Mouse (Mus musculus) right cerebral cortex, postnatal 14 days (tissue): ENCODE measurements at regions not wholly inside any gene's neighbourhood (a gene's known extent, or its start where the extent isn't known, plus 50 kb on each side); places are given as distances from the start of the nearest gene placed in this dataset.
A peak's percentile ranks its signal among the peaks of the same experiment; 100 is the strongest.

ENCODE experiments used
- DNase-seq: peaks from one replicate; pipeline ENCODE4 v3.0.0; 2022

GRCm38 (mm10) chr2:9693351-9693750, 187.7 kb upstream of the 4930412O13Rik start:
- DNase-seq = no peak

GRCm38 (mm10) chr2:9694178-9694577, 186.9 kb upstream of the 4930412O13Rik start:
- DNase-seq = no peak

GRCm38 (mm10) chr2:9697591-9698345, 183.3 kb upstream of the 4930412O13Rik start:
- no peak for DNase-seq

GRCm38 (mm10) chr2:9704266-9704665, 176.8 kb upstream of the 4930412O13Rik start:
- no peak for DNase-seq

- DNase-seq = no peak
These were observed 171.6 kb upstream of the 4930412O13Rik start for GRCm38 (mm10) chr2:9709466-9709865.

- no peak for DNase-seq
These were observed 163.1 kb upstream of the 4930412O13Rik start for GRCm38 (mm10) chr2:9717904-9718303.

- DNase-seq = no peak
These were observed 147.8 kb upstream of the 4930412O13Rik start for GRCm38 (mm10) chr2:9733243-9733642.

GRCm38 (mm10) chr2:9744181-9744580, 136.9 kb upstream of the 4930412O13Rik start:
- no peak for DNase-seq

- no peak for DNase-seq
These were observed 130.9 kb upstream of the 4930412O13Rik start for GRCm38 (mm10) chr2:9749829-9750788.

GRCm38 (mm10) chr2:9753691-9754090, 127.4 kb upstream of the 4930412O13Rik start:
- no peak for DNase-seq

GRCm38 (mm10) chr2:9754153-9754552, 126.9 kb upstream of the 4930412O13Rik start:
- DNase-seq = no peak

- DNase-seq = peak; percentile 10
These were observed 123.2 kb upstream of the 4930412O13Rik start for GRCm38 (mm10) chr2:9757770-9758420.

- DNase-seq = no peak
These were observed 122.1 kb upstream of the 4930412O13Rik start for GRCm38 (mm10) chr2:9758983-9759382.

GRCm38 (mm10) chr2:9759389-9760104, 121.5 kb upstream of the 4930412O13Rik start:
- DNase-seq = no peak

GRCm38 (mm10) chr2:9780159-9780558, 100.9 kb upstream of the 4930412O13Rik start:
- no peak for DNase-seq

- DNase-seq = no peak
These were observed 98.4 kb upstream of the 4930412O13Rik start for GRCm38 (mm10) chr2:9782698-9783097.

GRCm38 (mm10) chr2:9791970-9792369, 89.1 kb upstream of the 4930412O13Rik start:
- DNase-seq = no peak

GRCm38 (mm10) chr2:9792381-9792780, 88.7 kb upstream of the 4930412O13Rik start:
- DNase-seq = no peak

GRCm38 (mm10) chr2:9795401-9795800, 85.7 kb upstream of the 4930412O13Rik start:
- no peak for DNase-seq

GRCm38 (mm10) chr2:9801484-9801883, 79.6 kb upstream of the 4930412O13Rik start:
- DNase-seq = no peak

GRCm38 (mm10) chr2:9804306-9804705, 76.7 kb upstream of the 4930412O13Rik start:
- no peak for DNase-seq

- no peak for DNase-seq
These were observed 75.5 kb upstream of the 4930412O13Rik start for GRCm38 (mm10) chr2:9805590-9805989.
